Comparison of ENCODE assay signal across 10 mouse cellular contexts in the genomic region with DNA sequence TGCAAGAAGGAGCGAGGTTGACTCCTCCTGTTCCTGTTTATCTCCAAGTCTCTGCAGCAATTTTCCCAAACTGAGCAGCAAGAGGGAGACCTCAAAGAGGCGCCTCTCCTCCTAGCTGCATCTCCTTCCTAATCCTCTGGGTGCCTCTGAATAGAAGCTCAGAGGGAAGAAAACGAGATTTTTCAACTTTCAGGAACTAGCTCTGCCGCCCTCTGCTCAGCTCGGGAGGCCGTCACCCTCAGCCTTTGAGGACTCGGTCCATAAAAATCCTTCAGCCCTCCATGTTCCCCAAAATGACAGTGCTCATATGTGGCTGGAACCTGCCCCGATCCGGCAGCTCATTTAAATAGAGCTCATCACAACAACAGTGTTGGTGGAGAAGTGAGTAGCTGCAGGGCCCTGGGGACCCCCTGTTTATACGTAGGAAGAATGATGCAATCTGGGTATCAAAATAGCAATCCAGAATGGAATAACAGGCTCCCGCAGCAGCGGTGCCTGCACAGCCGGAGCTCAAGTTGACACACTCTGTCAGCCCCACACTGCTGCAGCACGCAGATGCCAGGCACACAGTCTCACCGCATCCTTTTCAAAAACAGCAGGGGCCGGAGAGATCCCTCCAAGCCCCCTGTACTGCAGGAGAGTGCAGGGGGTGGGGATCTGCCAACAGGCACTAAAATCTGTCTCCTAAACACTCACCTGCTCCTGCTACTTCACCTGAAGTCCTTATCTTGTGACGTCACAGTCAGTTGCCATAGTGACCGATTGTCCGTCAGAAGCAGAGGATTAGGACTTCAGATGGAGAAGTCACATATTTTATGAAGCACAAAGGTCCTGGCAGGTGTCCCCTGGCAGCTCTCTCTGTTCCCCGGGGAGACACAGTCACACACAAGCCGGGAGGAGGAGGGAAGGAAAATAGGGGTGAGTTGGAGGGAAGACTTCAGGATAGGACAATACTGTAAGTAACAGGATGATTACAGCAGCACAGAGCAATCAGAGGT. TPM values are rescaled to one million over a fixed set of nuclear protein-coding genes. Genes with fewer than 3 reads are reported as not detected.
DNase-seq lines count a peak whose midpoint lies in the region; ATAC-seq and TF ChIP-seq lines count a peak whose summit lies in the region.
"Had no signal": no experiment of that assay in that cellular context is flagged by ENCODE, and none has a peak within 500 bp of the region (broad histone marks: within the 10 kb centered on the region; RNA-seq: fewer than 3 reads in every experiment).

No protein-coding gene starts in this region.

- TF ChIP-seq EP300 in liver, postnatal 0 days (IDR thresholded peaks at IDR 0.05; ENCODE audit: low read depth), result no peak

- DNase-seq in liver, embryonic 11.5 days (ENCODE audit: low spot score), result no peak
- no peak for DNase-seq in liver, postnatal 0 days
- DNase-seq in embryo, embryonic 10 days (ENCODE audit: low spot score), result peak; percentile 24
- DNase-seq in left cerebral cortex, postnatal 4 days, result peak; percentile 13
- DNase-seq in retina, postnatal 7 days (ENCODE audit: low read depth, low spot score), result peak; percentile 4
- no peak for DNase-seq in spleen, postnatal 36 days (ENCODE audit: low spot score in 2 of 2)
- DNase-seq in thymus, postnatal 36 days, result no peak

- no peak overlapping the region for H3K9ac ChIP-seq in liver, embryonic 11.5 days (ENCODE audit: low read depth, low read length)
- no peak overlapping the region for H3K9ac ChIP-seq in liver, postnatal 0 days (replicated peaks)
- H3K9ac ChIP-seq in heart, embryonic 15.5 days, result no peak overlapping the region

- H3K4me2 ChIP-seq in liver, embryonic 11.5 days, result peak overlapping the region; percentile 10; the same call in 1 of the 2 replicates
- H3K4me2 ChIP-seq in liver, postnatal 0 days (ENCODE audit: low read depth, low read length), result no peak overlapping the region
- peak overlapping the region; percentile 50 for H3K4me2 ChIP-seq in heart, embryonic 15.5 days

- H3K4me3 ChIP-seq in liver, embryonic 11.5 days (ENCODE audit: low read depth, low read length), result no peak overlapping the region
- H3K4me3 ChIP-seq in liver, postnatal 0 days (ENCODE audit: low read depth, low read length), result no peak overlapping the region
- peak overlapping the region; percentile 25 for H3K4me3 ChIP-seq in heart, embryonic 15.5 days
- H3K4me3 ChIP-seq: heart, adult 2 months had no signal

- no peaks in the 10 kb centered on the region for H3K9me3 ChIP-seq in liver, embryonic 11.5 days (ENCODE audit: control insufficient read depth, low read length)
- H3K9me3 ChIP-seq in liver, postnatal 0 days (ENCODE audit: low read length), result no peaks in the 10 kb centered on the region
- no peaks in the 10 kb centered on the region for H3K9me3 ChIP-seq in heart, embryonic 15.5 days (replicated peaks)

- intact Hi-C loops in left cerebral cortex, postnatal 4 days (cut with DNase I), result no loop called here

- no peak for TF ChIP-seq CTCF in liver, postnatal 0 days (IDR thresholded peaks at IDR 0.05; ENCODE audit: low read depth)

- 27% methylated on average over 21 of the region's 21 CpGs for WGBS in liver, embryonic 11.5 days
- WGBS in liver, postnatal 0 days (ENCODE audit: insufficient replicate concordance), result 29% methylated on average over 21 of the region's 21 CpGs
- WGBS in heart, embryonic 15.5 days, result 17% methylated on average over 21 of the region's 21 CpGs

- ATAC-seq in liver, embryonic 11.5 days (replicated peaks; ENCODE audit: low FRiP score), result no peak
- no peak for ATAC-seq in liver, postnatal 0 days
- 0 out of 2 replicates have a peak, but pooled peaks have one; percentile 31 for ATAC-seq in heart, embryonic 15.5 days (replicated peaks; ENCODE audit: insufficient number of reproducible peaks, insufficient read depth, low FRiP score, low read depth)

- H3K4me1 ChIP-seq in liver, embryonic 11.5 days (replicated peaks; ENCODE audit: control insufficient read depth, insufficient read depth, low read length), result no peaks in the 10 kb centered on the region
- no peaks in the 10 kb centered on the region for H3K4me1 ChIP-seq in liver, postnatal 0 days (ENCODE audit: insufficient read depth)
- peaks cover 4% of the 10 kb centered on the region; the same call in 1 of the 2 replicates for H3K4me1 ChIP-seq in heart, embryonic 15.5 days (replicated peaks)

- H3K27me3 ChIP-seq in liver, embryonic 11.5 days (replicated peaks; ENCODE audit: control insufficient read depth, insufficient read depth, low read length), result peaks cover 12% of the 10 kb centered on the region
- H3K27me3 ChIP-seq in liver, postnatal 0 days (ENCODE audit: insufficient read depth, low read length), result 0 out of 2 replicates have a peak, but pooled peaks cover 3% of the 10 kb centered on the region
- peaks cover 15% of the 10 kb centered on the region for H3K27me3 ChIP-seq in heart, embryonic 15.5 days

- no peaks in the 10 kb centered on the region for H3K36me3 ChIP-seq in liver, embryonic 11.5 days (ENCODE audit: control insufficient read depth, insufficient read depth, low read length)
- H3K36me3 ChIP-seq in liver, postnatal 0 days (replicated peaks; ENCODE audit: insufficient read depth, low read length), result no peaks in the 10 kb centered on the region
- no peaks in the 10 kb centered on the region for H3K36me3 ChIP-seq in heart, embryonic 15.5 days

- no peak overlapping the region for H3K27ac ChIP-seq in liver, embryonic 11.5 days (ENCODE audit: low read depth, low read length)
- H3K27ac ChIP-seq in liver, postnatal 0 days (ENCODE audit: low read depth), result no peak overlapping the region
- H3K27ac ChIP-seq in heart, embryonic 15.5 days, result no peak overlapping the region
- H3K27ac ChIP-seq: heart, adult 2 months had no signal

RNA-seq across cellular contexts. Expression of a gene that starts 14.3 kb away (rescaled TPM):
- polyA plus RNA-seq in liver, embryonic 11.5 days (2014; fragmentation: Nextera tagmentation; extraction: Ambion mirVana), result 0.01 and 0.11 TPM in 2 replicates
- 0.02 TPM in 1 of 2 replicates, not detected in the other for polyA plus RNA-seq in liver, postnatal 0 days (2015; fragmentation: Nextera tagmentation; extraction: Ambion mirVana)
- 0.01 TPM in 1 of 2 replicates, not detected in the other for polyA plus RNA-seq in heart, embryonic 15.5 days (2015; fragmentation: Nextera tagmentation; extraction: Ambion mirVana)
- total RNA-seq in left cerebral cortex, postnatal 4 days (2021), result 1 to 10 TPM; 3.1 TPM

RNA-seq across cellular contexts. Expression of a gene that starts 25.3 kb away (rescaled TPM):
- polyA plus RNA-seq in liver, embryonic 11.5 days (2014; fragmentation: Nextera tagmentation; extraction: Ambion mirVana), result 184 and 208 TPM in 2 replicates
- 83.1 and 84.4 TPM in 2 replicates for polyA plus RNA-seq in liver, postnatal 0 days (2015; fragmentation: Nextera tagmentation; extraction: Ambion mirVana)
- 70.7 and 72.1 TPM in 2 replicates for polyA plus RNA-seq in heart, embryonic 15.5 days (2015; fragmentation: Nextera tagmentation; extraction: Ambion mirVana)
- total RNA-seq in left cerebral cortex, postnatal 4 days (2021), result 100 to 1,000 TPM; 159 TPM

RNA-seq across cellular contexts. Expression of a gene that starts 54.7 kb away (rescaled TPM):
- not detected in 2 replicates for polyA plus RNA-seq in liver, embryonic 11.5 days (2014; fragmentation: Nextera tagmentation; extraction: Ambion mirVana)
- polyA plus RNA-seq in liver, postnatal 0 days (2015; fragmentation: Nextera tagmentation; extraction: Ambion mirVana), result not detected in 2 replicates
- polyA plus RNA-seq in heart, embryonic 15.5 days (2015; fragmentation: Nextera tagmentation; extraction: Ambion mirVana), result 0.18 and 0.27 TPM in 2 replicates
- 1 to 10 TPM; 1.9 to 2.7 TPM for total RNA-seq in left cerebral cortex, postnatal 4 days (2021)
- total RNA-seq: heart, adult 2 months had no signal
- polyA plus RNA-seq: spleen, adult 2 months had no signal

Comparison
In these comparisons a context has a peak if more than half of its experiments do, and no peak if none do; other contexts are left out.
1. DNase-seq: peak in embryo, embryonic 10 days (single experiment), left cerebral cortex, postnatal 4 days (single experiment) and retina, postnatal 7 days (single experiment); none in liver, embryonic 11.5 days (single experiment), liver, postnatal 0 days (single experiment), spleen, postnatal 36 days (0 of 2) and thymus, postnatal 36 days (0 of 2).